Mouse (Mus musculus) olfactory bulb, adult 2 months (tissue): ENCODE data around the gene Dpf1. TPM values are rescaled to one million over a fixed set of nuclear protein-coding genes. Genes with fewer than 3 reads are reported as not detected.

ENCODE experiments used
- H3K27ac ChIP-seq: fragments of 200-500 bp; 2 replicates; pipeline ENCODE4 v1.5.1; 2012; ENCODE audit warnings: low read depth, low read length; ENCODE audit not compliant: insufficient read depth
- H3K4me1 ChIP-seq: fragments of 200-500 bp; 2 replicates; pipeline ENCODE4 v1.6.1; 2012; ENCODE audit warnings: low read length; ENCODE audit not compliant: control insufficient read depth, insufficient read depth
- H3K4me3 ChIP-seq: fragments of 200-500 bp; 2 replicates; pipeline ENCODE4 v1.5.1; 2012; ENCODE audit warnings: mild to moderate bottlenecking, low read depth, low read length, moderate library complexity; ENCODE audit not compliant: insufficient read depth
- CTCF ChIP-seq: fragments of 200-500 bp; IDR thresholded peaks from 2 replicates; pipeline ENCODE4 v1.5.1; 2012; ENCODE audit warnings: low read depth, mild to moderate bottlenecking, low read length, moderate library complexity; ENCODE audit not compliant: insufficient read depth
- POLR2A ChIP-seq: fragments of 200-500 bp; IDR thresholded peaks from 2 replicates; pipeline ENCODE4 v1.6.1; 2012; ENCODE audit warnings: mild to moderate bottlenecking, low read depth, low read length, moderate library complexity; ENCODE audit not compliant: insufficient read depth
- WGBS: fragments of 180-500 bp; shearing (Covaris S2); methylation state at CpG from one replicate; pipeline ENCODE4 v1.1.7; 2018; 5-methylcytosine and 5-hydroxymethylcytosine counted together
- polyA plus RNA-seq: library from polyadenylated mRNA; stranded (reverse); fragments of >200 nt; gene quantifications from 2 replicates; pipeline ENCODE4 v1.2.4, GENCODE M21; 2012; ENCODE audit warnings: low replicate concordance; ENCODE audit not compliant: missing spikeins, insufficient read depth, insufficient read length

The Dpf1 gene
- polyA plus RNA-seq, 1 experiment: not detected

DNA sequence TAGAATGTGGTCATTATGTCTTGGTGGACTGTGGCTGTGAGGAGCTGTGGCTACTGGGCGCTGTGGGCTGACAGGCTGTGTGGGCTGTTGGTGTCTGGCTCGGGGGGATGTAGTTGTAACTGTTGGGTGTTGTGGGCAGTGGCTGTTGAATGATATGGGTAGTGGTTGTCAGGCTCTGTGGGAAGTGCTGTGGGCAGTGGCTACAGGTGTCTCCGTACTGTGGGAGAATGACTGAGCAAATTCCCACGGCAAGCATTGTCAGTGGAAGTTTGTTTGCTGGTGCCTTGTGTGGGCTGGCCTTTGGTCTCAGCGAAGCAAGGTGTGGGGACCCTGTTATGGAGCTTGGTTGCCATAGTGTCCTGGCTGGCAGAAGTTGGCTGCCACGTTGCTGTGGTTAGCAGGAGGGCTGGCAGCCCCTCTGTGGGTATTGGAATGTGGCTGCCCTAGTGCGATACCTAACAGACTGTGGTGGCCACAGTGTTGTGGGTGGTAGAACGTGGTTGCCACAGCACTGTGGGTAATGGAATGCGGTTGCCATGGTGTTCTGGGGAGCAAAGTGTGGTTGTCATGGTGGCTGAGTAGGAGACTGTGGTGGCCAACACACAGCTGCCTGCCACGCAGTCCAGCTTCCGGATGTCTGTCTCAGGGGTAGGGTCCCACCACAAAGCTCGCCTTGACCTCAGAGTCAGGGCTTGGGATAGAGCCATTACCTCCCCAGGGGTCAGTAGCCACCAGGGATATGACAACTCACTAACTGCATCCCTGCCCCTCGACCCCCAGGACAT is 11.3 kb downstream of the Dpf1 start:
- Histone ChIP-seq H3K4me3 (peak overlapping the region; percentile 1; the same call in 1 of the 2 replicates), H3K4me1 (peaks cover 78% of the 10 kb centered on the region), H3K27ac (peak overlapping the region; percentile 93)
- TF ChIP-seq POLR2A (no peak), CTCF (no peak)
- WGBS: 28% methylated on average over 13 of the region's 13 CpGs

DNA sequence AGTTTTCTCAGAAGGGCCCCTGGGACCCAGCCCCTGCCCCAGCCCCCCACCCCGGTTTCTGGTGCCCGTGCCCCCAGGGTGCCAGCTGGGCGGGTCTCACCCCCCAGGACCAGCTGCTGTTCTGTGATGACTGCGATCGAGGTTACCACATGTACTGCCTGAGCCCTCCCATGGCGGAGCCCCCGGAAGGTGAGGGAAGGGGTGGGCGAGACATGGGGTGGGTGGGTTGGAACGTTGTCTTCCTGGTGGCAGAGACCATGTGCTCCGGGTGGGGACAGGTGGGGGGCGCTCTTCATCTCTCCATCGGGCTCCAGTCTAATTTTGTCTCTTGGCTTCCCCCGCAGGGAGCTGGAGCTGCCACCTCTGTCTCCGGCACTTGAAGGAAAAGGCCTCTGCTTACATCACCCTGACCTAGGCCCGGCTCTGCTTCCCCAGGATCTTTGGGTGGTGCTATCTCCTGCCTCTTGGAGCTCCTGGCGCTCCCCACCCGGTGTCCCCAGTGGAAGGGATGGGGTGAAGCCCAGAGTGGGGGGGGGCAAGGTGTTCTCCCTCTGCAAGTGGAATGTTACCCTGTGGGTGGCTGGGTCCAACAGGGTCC is 12.5 kb downstream of the Dpf1 start:
- TF ChIP-seq CTCF (no peak), POLR2A (no peak)
- peak overlapping the region; percentile 99 for H3K27ac ChIP-seq
- H3K4me3 ChIP-seq: no peak overlapping the region
- WGBS: 31% methylated on average over 17 of the region's 17 CpGs
- peaks cover 80% of the 10 kb centered on the region for H3K4me1 ChIP-seq

DNA sequence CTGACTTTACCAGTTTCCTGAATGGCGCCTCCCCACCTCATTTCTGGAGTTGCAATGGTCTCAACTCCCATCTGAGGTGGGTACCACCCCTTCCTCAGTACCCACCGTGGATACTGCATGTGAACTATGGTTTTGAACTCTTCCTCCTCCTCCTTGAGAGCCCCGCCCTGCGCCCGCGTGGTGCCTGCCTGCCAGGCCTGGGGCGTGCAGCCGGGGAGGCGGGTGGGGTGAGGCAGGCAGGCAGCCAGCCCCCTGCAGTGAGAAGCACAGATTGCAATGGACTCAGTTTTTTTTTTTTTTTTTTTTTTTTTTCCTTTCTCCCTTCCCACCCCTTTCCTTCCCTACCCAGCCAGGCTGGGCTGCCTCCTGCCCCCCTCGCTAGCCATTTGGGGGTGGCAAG is 13.2 kb downstream of the Dpf1 start:
- WGBS: 2% methylated on average over 10 of the region's 10 CpGs

DNA sequence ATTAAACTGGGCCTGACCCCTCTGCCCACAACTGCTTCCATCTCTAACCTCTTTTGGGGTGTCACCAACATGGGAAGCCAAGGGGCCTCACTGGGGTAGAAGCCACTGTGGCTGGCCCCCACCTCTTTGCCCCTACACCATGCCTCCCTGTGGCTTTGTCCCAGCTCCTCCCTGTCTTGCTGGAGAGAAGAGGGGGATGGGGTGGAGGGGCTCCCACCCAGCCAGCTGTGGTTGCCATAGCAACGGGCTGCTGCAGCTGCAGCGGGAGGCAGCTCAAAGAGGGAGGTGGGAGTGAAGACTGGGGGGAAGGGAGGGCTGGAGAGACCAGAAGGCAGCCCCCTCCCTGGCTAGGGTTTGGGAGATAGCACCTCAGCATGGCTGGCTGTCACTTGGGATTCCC is 13.8 kb downstream of the Dpf1 start:
- TF ChIP-seq CTCF: no peak
- no peak for TF ChIP-seq POLR2A
- peaks cover 76% of the 10 kb centered on the region for H3K4me1 ChIP-seq
- H3K4me3 ChIP-seq: peak overlapping the region; percentile 10
- H3K27ac ChIP-seq: peak overlapping the region; percentile 99
- 0% methylated on average over 2 of the region's 2 CpGs for WGBS

More for the DNA sequence above, 13.2 kb downstream of the Dpf1 start:
- TF ChIP-seq POLR2A: no peak
- no peak for TF ChIP-seq CTCF
- Histone ChIP-seq H3K4me1 (peaks cover 77% of the 10 kb centered on the region), H3K4me3 (peak overlapping the region; percentile 10), H3K27ac (peak overlapping the region; percentile 99)

DNA sequence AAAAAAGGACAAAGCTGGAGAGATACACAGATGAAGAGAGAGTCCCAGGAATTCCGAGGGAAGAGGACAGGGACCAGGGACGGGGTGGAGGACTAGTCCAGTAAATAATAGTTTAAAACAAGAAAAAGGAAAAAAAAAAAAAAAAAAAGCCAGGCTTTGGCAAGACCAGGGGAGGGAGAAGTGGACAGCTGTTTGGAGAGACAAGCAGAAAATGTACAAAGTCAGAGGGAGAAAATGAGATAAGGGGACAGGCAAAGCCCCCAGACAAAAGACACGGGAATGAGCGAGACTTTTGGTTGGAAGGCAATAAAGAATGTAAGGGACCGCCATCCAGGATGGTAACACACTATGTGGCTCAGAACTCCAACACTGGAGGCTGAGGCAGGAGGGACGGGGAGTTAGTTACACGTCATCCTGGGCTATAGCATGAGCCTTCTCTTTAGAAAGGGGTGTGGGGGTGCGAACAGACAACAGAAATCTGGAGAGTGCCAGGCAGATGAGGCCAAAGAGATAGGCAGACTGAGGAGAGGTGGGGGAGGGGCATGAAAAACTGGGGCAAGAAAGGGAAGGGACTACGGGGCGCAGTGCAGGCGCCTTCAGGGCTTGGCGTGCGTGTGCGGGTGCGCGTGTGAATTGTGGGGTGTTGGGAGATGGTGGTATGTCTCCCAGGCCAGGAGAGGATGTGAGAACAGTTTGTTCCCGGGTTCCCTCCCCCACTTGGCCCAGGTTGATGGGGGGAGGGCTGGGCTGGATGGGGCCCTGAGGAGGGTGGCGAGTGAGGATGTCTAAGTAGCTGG is 14.6 kb downstream of the Dpf1 start:
- Histone ChIP-seq H3K4me3 (peak overlapping the region; percentile 2; the same call in 1 of the 2 replicates), H3K27ac (peak overlapping the region; percentile 99), H3K4me1 (peaks cover 69% of the 10 kb centered on the region)
- TF ChIP-seq POLR2A (no peak), CTCF (no peak)
- 5% methylated on average over 18 of the region's 18 CpGs for WGBS

DNA sequence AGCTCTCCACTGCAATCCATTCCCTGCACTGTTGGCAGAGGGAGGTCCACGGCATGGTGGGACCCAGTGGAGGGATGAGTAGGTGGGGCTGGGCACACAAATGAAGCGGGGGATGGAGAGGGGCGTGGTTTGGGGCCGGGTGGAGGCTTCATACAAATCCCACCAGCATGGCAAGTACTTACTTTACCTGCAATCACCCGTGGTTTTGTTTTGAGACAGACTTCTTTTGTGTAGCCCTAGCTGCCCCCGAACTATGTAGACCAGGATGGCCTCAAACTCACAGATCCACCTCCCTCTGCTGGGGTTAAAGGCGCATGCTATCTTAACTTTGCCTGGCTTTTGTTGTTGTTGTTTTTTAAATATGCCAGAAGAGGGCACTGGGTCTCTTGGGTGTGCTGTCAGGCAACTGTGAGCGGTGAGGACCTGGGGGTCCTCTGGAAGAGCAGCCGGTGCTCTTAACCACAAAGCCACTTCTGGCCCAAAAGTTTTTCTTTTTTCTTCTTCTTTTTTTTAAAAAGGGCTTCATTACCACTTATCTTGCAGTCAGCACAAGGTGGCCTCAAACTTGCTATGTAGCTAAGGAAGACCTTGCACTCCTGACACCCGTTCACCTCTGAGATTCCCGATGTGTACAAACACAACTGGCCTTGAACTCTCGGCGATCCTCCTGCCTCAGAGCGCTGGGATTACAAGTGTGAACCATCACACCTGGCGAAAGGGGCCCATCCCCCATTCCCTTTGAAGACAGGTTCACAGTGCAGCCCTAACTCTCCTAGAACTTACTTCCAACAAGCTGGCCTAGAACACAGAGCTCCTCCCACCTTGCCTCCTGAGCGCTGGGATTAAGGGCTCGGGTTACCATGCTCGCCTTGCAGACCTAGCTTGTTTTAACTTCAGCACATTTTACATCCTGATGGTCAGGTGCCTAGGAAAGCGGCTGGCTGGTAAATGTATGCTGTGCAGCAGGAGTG is 15.9 kb downstream of the Dpf1 start:
- WGBS: 26% methylated on average over 19 of the region's 19 CpGs
- Histone ChIP-seq H3K4me1 (peaks cover 58% of the 10 kb centered on the region), H3K4me3 (0 out of 2 replicates have a peak overlapping the region, but pooled peaks have one; percentile 4), H3K27ac (peak overlapping the region; percentile 99)
- TF ChIP-seq CTCF (no peak; the same call in 1 of the 2 replicates), POLR2A (no peak)

DNA sequence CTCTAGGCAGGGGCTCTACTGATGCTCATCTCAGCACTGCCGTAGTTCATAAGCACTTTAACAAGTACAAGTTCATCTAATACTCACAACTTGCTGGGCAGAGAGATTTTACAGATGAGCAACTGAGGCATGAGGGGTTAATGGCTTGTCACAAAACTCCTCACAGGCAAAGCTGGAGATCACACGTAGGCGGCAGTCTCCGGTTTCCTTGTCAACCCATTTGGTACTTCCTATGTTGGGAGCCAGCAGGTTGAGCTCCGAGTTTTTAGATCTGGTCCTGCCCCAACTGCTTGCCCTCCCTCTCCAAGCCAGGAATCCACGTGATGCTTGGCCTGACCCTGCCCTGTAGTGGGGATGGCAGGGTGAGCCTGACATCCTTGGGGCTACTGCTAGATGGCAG is 23.3 kb downstream of the Dpf1 start:
- TF ChIP-seq CTCF: no peak
- TF ChIP-seq POLR2A: no peak
- WGBS: 53% methylated on average over 6 of the region's 6 CpGs
- Histone ChIP-seq H3K4me3 (no peak overlapping the region), H3K27ac (no peak overlapping the region), H3K4me1 (peaks cover 14% of the 10 kb centered on the region; the same call in 1 of the 2 replicates)

DNA sequence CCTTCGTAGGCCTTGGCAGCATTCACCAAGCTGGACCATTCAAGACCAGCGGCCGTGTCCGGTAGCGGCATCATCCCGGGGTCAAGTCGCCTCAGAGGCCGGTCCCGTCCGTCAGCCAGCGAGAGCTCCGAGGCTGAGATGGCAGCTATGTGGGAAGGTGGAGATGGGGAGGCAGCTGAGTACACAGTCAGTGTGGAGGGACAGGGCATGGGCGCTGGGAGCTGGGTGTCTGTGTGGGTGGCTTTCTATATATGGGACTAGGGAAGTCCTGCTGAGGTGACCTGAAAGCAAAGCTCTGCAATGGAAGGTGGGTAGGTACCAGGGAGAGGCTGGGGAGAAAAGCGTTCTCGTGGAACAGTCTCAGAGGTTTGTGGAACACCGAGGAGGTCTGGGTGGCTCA is 25.2 kb downstream of the Dpf1 start:
- Histone ChIP-seq H3K27ac (no peak overlapping the region), H3K4me3 (no peak overlapping the region), H3K4me1 (peaks cover 14% of the 10 kb centered on the region; the same call in 1 of the 2 replicates)
- TF ChIP-seq POLR2A (no peak), CTCF (no peak)
- WGBS: 70% methylated on average over 16 of the region's 16 CpGs
